Mouse (Mus musculus): ENCODE measurements around the gene Fam47c. TPM values are rescaled to one million over a fixed set of nuclear protein-coding genes. Genes with fewer than 3 reads are reported as not detected.

Fam47c gene
- polyA plus RNA-seq (2015; fragmentation: Nextera tagmentation; extraction: Ambion mirVana), result not detected in 2 replicates

GRCm38 (mm10) chrX:78737463-78737862, at the start of gene Fam47c:
Fam47c (plus strand) TSS chrX:78737763.
- H3K27ac ChIP-seq (replicated peaks), result no peak within 1 kb of the TSS
- H3K4me1 ChIP-seq (replicated peaks; ENCODE audit: control insufficient read depth, insufficient read depth), result no peaks in the 10 kb centered on the region
- H3K9ac ChIP-seq (ENCODE audit: low read length), result no peak within 1 kb of the TSS
- TF ChIP-seq EP300 (optimal IDR thresholded peaks at IDR 0.05) (no peak), CTCF (IDR thresholded peaks at IDR 0.05; ENCODE audit: low read depth) (no peak)
- H3K9me3 ChIP-seq (ENCODE audit: control insufficient read depth, low read length), result no peaks in the 10 kb centered on the region
- WGBS, result 72% methylated on average over 3 of the region's 3 CpGs
- no peak for ATAC-seq (ENCODE audit: low FRiP score, low TSS enrichment)
- no peak within 1 kb of the TSS for H3K4me2 ChIP-seq (replicated peaks; ENCODE audit: low read depth)
- no peak within 1 kb of the TSS for H3K4me3 ChIP-seq (ENCODE audit: low read depth, low read length)
- H3K27me3 ChIP-seq (ENCODE audit: control insufficient read depth, insufficient read depth, low read length), result no peaks in the 10 kb centered on the region
- no peaks in the 10 kb centered on the region for H3K36me3 ChIP-seq (ENCODE audit: control insufficient read depth, insufficient read depth, low read length)
- DNase-seq (ENCODE audit: low spot score), result no peak

GRCm38 (mm10) chrX:78769408-78769807, 31.8 kb downstream of the Fam47c start:
- WGBS, result 45% methylated on average over 2 of the region's 2 CpGs
- DNase-seq (ENCODE audit: low spot score) (no peak), ATAC-seq (ENCODE audit: low FRiP score, low TSS enrichment) (no peak)
- H3K4me1 ChIP-seq (replicated peaks; ENCODE audit: control insufficient read depth, insufficient read depth), result no peaks in the 10 kb centered on the region
- TF ChIP-seq EP300 (optimal IDR thresholded peaks at IDR 0.05) (no peak), CTCF (IDR thresholded peaks at IDR 0.05; ENCODE audit: low read depth) (no peak)
- no peak overlapping the region for H3K4me2 ChIP-seq (replicated peaks; ENCODE audit: low read depth)
- H3K27ac ChIP-seq (replicated peaks), result no peak overlapping the region
- no peaks in the 10 kb centered on the region for H3K9me3 ChIP-seq (ENCODE audit: control insufficient read depth, low read length)
- H3K27me3 ChIP-seq (ENCODE audit: control insufficient read depth, insufficient read depth, low read length), result no peaks in the 10 kb centered on the region
- no peak overlapping the region for H3K4me3 ChIP-seq (ENCODE audit: low read depth, low read length)
- H3K36me3 ChIP-seq (ENCODE audit: control insufficient read depth, insufficient read depth, low read length), result no peaks in the 10 kb centered on the region
- H3K9ac ChIP-seq (ENCODE audit: low read length), result no peak overlapping the region

GRCm38 (mm10) chrX:78777078-78777477, 39.5 kb downstream of the Fam47c start:
- Histone ChIP-seq H3K4me1 (replicated peaks; ENCODE audit: control insufficient read depth, insufficient read depth) (no peaks in the 10 kb centered on the region), H3K27me3 (ENCODE audit: control insufficient read depth, insufficient read depth, low read length) (no peaks in the 10 kb centered on the region), H3K27ac (replicated peaks) (no peak overlapping the region), H3K9me3 (ENCODE audit: control insufficient read depth, low read length) (no peaks in the 10 kb centered on the region), H3K4me2 (replicated peaks; ENCODE audit: low read depth) (no peak overlapping the region), H3K4me3 (ENCODE audit: low read depth, low read length) (no peak overlapping the region), H3K9ac (ENCODE audit: low read length) (no peak overlapping the region), H3K36me3 (ENCODE audit: control insufficient read depth, insufficient read depth, low read length) (no peaks in the 10 kb centered on the region)
- TF ChIP-seq CTCF (IDR thresholded peaks at IDR 0.05; ENCODE audit: low read depth) (no peak), EP300 (optimal IDR thresholded peaks at IDR 0.05) (no peak)
- DNase-seq (ENCODE audit: low spot score) (no peak), ATAC-seq (ENCODE audit: low FRiP score, low TSS enrichment) (no peak)
- WGBS, result 66% methylated on average over 2 of the region's 2 CpGs

Other genes starting within 250 kb of the Fam47c start
- 3.0 and 3.5 TPM in 2 replicates for gene Prrg1, start 153.9 kb upstream of the Fam47c start, polyA plus RNA-seq (2015; fragmentation: Nextera tagmentation; extraction: Ambion mirVana)

All from stomach, postnatal 0 days (tissue).